Mouse (Mus musculus) cerebellum, adult 9-11 months (tissue): ENCODE measurements around the gene Tmppe.

Experiments
- DNase-seq: peaks from one replicate; pipeline ENCODE4 v3.0.0; 2022

The Tmppe gene

GRCm38 (mm10) chr9:114448700-114449099 lies 47.8 kb downstream of the Tmppe start:
- no peak for DNase-seq

DNA sequence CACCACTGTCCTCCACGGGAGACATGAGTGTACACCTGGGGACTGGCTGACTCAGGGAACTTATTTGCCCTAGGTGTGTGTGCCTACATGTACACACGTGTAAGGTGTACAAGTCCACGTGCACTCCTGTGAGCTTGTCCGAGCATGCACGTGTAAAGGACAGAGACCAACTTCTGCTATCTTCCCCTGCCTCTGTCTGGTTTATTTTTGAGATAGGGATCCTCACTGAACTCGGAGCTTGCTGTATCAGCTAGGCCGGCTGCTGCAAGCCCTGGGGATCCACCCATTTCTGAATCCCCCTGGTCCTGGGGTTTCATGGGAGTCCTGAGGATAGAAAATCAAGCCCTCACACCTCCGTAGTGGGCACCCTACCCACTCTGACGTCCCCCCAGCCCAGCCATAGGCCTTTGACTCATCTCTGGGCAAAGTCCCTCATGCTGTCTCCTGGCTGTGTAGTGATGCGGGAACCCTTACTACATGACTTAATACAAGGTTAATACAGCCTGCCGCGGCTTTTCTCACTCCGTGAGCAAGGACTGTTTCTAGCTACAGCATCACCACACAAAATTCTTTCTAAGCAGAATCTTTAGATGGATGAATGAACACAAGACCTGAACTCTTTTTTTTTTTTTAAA lies 48.3 kb downstream of the Tmppe start:
- no peak for DNase-seq

DNA sequence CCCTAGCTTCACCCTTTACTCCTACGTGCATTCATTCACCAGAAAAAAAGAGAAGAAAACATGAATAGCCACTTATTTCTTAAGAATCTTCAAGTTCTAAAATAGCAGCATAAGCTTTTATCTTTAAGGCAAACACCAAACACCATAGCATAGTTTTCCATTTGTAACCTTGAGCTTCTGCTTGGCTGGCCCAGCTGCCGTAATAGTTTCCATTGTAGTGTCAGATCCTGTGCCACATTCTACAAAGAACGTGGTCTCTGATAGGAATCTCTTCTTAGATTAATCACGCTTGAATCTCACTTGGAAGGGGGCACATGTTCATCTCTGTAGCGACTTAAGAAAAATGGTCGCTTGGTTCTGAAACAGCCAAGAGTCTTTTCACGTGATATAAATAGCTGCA lies 50.7 kb downstream of the Tmppe start:
- no peak for DNase-seq

DNA sequence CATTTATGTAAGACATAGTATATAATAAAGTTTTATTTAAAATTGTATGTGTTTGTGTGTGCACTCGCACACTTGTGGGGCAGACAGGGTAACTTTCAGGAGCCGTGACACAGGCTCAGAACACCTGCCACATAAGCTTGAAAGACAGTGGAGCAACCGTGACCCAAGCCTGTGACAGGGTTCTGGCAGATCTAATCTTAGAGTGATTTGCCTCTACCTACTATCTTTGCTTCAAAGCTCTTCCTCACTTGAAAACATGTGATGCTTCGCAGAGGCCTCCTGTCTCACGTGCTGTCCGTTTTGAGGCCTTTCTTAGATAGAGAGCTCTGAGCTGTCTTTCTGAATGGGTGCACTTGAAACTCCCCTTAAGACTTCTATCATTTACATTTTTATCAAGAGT lies 51.5 kb downstream of the Tmppe start:
- DNase-seq: no peak

DNA sequence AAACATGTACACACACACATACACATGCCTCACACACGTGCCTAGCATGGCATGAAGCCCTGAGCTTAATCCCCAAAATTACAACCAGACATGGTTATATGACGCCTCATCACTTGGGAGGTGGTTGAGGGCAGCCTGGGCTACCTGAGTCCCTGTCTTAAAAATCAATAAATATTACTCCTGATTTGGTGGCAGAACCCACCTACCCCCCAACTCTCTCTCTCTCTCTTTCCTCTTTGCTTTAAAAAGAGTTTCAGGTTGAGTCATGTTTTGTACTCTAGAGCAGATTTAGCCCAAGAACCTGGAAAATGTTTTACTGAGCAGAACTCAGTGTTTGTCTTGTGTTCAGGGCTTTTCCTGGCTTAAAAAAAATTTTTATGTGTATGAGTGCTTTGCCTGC lies 54.5 kb downstream of the Tmppe start:
- no peak for DNase-seq
